Mouse (Mus musculus): ENCODE measurements around the gene Wdr13.
"Not testable (repeated sequence)": the region's sequence is repeated elsewhere in the genome, so short reads cannot be mapped to it uniquely, and the experiment has no call there.

The Wdr13 gene

DNA sequence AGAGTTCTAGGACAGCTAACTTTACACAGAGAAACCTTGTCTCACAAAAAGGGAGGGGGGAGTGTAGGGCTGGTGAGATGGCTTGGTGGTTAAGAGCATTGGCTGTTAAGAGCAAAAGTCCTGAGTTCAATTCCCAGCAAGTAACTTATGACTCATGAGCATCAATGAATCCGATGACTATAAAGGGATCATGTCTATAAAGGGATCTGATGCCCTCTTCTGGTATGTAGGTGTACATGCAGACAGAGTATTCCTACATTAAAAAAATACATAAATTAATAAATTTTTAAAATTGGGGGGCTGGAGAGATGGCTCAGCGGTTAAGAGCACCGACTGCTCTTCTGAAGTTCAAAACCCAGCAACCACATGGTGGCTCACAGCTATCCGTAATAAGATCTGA is 17.4 kb downstream of the Wdr13 start:
- no peak for DNase-seq (ENCODE audit: extremely low spot score, low read depth, low spot score)

DNA sequence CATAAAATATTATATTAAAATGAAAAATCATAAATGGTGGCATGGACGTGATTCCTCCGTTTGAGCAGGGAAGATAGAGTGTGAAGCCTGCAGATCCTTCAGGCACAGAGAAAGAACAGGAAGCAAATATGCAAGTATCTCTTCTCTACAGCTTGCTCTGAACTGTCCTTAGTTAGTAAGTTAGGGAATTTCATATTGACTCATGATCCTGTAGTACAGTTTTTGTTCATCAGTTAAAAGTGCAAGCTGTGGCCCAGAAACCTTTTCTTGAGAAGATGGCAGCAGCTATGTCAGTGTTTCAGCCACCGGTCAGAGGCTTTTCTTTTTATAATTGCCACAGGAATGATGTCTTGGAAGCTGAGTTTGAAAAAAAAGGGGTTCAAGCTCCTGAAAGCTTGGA is 27.7 kb downstream of the Wdr13 start:
- DNase-seq (ENCODE audit: extremely low spot score, low read depth, low spot score): no peak

DNA sequence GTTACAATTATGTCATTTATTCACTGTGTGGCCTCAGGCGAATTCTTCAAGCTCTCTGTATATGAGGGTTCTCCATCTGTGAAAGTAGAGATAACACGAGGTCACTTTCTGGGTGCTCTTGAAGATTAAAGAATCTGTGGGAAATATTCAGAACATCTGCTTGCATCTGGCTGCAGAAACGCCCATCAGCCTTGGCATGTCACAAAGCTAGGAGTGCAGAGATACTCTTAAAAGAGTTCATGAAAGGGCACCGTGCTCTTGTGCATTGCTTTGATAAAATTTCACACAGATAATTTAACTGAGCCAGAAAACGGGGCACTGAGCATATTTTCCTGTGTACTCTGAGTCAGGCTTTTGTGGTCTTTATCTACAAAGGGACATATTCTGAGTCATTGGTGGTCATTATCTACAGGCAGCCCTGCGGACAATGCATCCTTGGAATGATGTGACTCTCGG is 30.5 kb downstream of the Wdr13 start:
- DNase-seq (ENCODE audit: extremely low spot score, low read depth, low spot score): no peak

DNA sequence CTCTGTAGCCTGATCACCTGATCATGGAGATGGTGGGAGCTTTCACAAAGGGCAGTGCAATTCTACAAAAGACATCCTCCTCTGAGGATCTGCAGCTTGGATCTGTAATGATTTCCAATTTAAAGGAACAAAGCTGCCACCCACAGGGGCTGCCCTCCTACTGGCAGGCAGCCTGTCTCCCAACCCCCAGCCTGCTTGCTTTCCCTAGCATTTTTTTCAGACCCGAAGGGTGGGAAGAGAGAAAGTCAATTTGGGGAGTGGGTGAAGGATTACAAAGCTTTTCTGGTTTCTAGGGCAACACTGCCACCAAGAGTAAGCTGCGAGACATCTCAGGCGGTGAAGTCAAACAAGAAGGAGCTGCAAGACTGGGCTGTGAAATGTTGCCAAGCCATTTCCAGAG is 31.7 kb downstream of the Wdr13 start:
- DNase-seq (ENCODE audit: extremely low spot score, low read depth, low spot score): peak; percentile 61

DNA sequence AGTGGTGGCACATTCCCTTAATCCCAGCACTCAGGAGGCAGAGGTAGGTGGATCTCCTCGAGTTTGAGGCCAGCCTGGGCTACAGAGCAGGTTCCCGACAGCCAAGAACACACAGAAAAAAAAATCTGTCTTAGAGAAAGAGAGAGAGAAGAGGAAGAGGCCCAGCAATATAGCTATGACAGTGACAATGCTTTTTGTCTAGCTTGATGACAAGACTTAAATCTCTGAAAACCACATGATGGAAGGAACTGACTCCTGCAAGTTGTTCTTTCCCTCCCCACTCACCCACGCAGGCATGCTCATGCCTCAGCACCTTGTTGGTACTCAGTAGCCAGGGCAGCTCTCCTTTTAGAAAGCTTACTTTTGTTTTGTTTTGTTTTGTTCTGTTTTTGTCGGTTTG is 33.3 kb downstream of the Wdr13 start:
- no peak for DNase-seq (ENCODE audit: extremely low spot score, low read depth, low spot score)

DNA sequence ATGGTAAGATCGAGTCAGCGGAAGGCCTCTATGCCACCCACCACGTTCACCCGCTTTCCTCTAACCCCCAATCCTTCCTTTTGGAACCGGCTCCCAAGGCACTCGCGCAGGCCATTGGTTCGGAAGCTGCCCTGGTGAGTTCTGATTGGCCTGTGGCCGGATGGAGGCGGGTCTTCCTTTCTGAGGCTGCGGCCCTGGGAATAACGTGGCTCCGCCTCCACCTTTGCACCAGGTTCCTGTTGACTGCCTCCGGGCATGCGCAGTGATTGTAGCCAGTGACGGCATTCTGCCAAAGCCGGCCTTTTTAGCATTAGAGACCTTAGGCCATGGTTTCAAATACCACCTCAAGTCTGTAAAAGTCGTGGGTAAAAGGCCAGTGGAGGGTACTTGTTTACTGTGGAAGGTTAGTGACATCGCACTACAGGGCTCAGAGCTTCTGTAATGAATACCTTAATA is 35.9 kb downstream of the Wdr13 start:
- peak; percentile 77 for DNase-seq (ENCODE audit: extremely low spot score, low read depth, low spot score)

DNA sequence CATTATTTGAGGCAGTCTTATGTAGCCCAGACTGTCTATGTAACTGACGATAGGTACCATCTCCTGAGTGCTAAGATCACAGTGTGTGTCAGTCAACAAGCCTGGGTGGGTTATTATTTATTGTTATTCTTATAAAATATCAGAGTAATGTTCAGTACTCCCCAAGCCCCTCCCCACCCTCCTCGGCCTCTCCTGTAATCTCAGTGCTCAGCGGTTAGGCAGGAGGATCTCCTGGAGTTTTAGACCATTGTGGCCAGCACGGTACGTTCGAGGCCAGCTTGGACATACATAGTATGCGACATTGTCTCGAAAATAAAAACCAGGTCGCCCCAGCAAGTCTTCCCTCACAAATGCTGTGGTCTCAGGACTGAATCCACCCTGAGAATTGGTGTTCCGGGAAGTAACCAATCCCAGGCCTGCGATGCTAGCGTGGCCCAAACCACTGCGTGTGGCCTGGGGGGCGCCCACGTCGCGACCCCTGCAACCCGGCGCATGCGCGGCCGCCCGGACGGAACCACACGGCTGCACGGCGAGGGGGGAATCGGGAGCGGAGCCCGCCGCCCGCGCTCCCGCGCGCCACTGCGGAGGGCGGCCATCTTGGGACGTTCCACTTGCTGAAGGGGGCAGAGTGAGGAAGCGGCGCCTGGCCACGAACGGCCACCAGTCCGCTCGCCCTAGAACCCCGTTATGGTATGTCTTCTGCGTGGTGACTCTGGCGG is 36.5 kb downstream of the Wdr13 start:
- DNase-seq (ENCODE audit: extremely low spot score, low read depth, low spot score): not testable (repeated sequence)

DNA sequence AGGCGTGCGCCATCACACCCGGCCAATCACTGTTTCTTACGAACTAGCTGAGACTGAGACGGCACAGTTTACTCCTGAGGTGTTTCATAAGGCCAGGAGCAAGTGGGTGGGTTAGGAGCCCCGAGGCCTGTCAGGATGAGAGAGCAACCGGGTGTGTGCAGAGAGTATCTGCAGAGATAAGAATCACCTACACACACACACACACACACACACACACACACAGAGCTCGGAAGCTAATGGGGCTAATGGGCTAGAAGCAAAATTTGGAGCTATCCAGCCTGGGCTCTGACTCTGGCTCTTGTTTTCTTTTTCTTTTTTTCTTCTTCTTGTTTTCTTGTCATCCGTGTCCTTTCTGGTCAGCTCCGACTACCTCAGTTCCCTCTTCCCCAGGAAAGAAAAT is 37.1 kb downstream of the Wdr13 start:
- no peak for DNase-seq (ENCODE audit: extremely low spot score, low read depth, low spot score)

DNA sequence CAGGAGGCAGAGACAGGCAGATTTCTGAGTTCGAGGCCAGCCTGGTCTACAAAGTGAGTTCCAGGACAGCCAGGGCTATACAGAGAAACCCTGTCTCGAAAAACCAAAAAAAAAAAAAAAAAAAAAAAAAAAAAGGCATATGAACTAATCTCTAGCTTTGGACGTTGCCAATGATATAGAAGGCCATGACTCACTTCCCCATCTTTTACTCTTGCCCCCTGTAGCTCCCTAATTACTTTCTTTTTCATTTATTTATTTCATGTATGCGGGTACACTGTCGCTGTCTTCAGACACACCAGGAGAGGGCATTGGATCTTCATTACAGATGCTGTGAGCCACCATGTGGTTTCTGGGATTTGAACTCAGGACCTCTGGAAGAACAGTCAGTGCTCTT is 41.7 kb downstream of the Wdr13 start:
- not testable (repeated sequence) for DNase-seq (ENCODE audit: extremely low spot score, low read depth, low spot score)

DNA sequence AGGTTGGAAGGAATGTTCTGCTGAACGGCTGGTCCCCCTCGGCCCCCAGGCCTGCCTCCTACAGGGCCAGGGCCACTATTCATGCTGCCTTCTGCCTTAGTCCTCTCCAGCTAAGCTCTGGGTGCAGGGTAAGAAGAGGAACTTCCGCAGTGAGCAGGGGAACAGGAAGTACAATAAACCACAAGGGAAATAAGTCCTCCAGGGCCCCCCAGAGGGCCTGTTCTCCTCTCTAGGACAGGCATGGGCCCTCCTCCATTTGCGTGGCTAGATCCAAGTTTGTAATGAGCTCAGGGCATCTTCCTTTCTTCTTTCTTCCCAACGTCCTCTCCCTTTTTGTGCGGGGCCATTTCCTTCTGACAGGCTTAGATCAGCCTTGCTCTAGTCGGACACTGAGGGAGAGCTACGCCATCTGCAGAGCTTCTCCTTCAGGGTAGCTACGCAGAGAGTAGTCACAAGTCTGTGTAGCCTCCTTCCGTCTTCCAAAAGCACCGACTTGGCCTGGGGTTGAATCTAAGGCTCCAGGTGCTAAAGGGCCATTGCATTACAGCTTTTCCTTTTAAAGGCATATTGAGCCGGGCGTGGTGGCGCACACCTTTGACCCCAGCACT is 42.2 kb downstream of the Wdr13 start, which contains the start of gene Was:
TSS of gene Was (minus strand) at position 153 of the 608 bp plus-strand sequence.
- DNase-seq (ENCODE audit: extremely low spot score, low read depth, low spot score): no peak

DNA sequence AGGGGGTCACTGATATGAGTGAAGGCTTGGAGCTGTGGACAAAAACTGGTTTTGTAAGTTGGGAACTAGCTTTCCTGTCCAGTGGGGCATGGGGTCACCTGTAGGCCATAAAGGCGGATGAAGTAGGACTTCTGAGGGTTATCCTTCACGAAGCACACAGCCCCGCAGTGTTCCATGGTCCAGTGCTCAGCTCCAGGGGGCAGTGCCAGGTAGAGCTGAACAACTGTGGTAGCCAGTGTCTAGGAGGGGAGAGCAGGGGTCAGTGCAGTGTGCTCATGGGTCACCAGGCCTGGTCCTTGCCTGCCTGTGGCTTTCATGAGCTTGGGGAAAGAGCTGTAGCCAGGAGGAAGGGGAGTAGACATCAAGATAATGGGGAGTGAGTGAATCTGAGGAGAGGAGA is 42.9 kb downstream of the Wdr13 start:
- DNase-seq (ENCODE audit: extremely low spot score, low read depth, low spot score): no peak

DNA sequence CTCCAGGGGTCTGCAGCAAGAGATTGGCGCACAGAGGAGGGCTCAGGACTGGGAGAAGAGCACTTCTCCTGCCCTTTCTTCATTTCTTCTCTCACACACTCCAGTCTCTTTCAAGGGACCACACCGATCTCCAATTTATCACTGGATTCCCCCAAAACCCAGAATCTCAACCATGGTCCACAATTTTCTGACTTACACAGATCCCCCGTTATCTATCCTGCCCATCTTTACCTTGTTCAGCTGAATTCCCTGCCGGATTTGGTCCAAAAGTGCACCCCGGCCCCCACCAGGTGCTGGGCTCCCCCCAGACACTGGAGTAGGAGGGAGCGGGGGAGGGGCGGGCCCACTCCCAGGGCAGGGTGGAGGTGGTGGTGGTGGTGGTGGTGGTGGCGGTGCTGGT is 47.1 kb downstream of the Wdr13 start:
- DNase-seq (ENCODE audit: extremely low spot score, low read depth, low spot score): no peak

DNA sequence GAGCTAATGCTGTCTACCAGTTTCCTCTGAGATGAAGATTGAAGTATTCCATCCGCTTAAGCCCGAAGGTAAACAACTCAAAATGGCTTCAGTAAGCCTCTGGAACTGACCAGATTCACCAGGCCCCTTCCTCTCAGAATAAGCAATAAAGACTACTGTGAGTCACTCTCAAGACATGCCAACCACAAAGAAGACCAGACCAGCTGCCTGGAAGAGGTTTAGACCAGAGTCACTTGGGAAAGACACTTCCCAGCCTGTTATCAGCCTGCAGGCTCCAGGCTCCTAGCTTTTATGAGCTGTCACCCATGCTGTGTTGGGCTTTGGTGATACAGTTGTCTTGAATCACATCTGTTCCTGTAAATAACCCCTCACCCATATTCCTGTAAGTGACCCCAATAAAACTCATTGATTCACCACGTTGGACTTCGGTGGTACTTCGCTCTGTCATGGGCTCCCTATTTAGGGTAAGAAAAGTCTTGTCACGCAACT is 47.9 kb downstream of the Wdr13 start:
- DNase-seq (ENCODE audit: extremely low spot score, low read depth, low spot score): no peak

DNA sequence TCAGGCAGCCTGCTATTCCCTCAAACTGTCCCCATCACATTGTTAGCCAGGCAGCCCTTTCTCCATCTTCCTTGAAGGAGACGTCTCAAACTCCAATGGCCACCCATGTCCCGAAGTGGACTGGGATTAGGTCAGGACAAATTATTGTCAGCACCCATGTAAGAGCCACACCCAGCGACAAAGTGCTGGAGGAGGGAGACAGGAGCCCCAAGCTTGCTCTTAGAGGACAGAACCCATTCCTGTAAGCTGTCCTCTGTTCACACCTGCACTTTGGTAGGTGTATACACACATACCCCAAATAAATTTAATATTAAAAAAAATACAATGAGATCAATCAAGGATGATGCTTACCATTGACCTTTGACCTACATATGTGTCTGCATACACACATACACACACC is 57.6 kb downstream of the Wdr13 start:
- no peak for DNase-seq (ENCODE audit: extremely low spot score, low read depth, low spot score)

DNA sequence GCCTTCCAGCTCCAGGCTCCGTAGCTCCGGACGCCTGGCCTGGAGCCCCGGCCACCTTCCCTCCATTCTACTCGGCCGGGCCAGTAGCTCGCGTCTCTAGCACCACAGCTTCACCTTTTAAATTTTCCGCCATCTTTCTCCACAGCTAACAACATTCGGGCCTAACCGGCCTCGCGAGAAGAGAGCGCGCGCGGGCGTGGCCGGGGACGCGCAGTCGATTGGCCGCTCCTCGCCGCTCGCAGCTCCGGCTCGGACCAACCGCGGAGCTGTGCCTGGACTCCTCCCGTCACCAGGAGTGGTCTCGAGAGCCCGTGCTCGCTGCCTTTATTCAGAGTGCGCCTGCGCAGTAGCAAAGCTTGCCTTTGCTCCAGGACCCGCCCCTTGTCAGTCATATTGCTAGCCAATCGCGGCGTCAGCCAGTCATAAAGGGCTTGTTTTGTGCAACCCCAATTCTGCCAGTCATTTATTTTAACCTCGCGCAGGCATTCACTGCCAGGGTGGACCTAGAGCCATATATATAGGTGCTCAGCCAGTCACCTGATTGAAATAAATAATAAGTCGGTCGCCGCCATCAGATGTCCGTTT is 58.2 kb downstream of the Wdr13 start, which contains the start of gene Suv39h1:
TSS of gene Suv39h1 (minus strand) at position 331 of the 585 bp plus-strand sequence.
- peak; percentile 62 for DNase-seq (ENCODE audit: extremely low spot score, low read depth, low spot score)

DNA sequence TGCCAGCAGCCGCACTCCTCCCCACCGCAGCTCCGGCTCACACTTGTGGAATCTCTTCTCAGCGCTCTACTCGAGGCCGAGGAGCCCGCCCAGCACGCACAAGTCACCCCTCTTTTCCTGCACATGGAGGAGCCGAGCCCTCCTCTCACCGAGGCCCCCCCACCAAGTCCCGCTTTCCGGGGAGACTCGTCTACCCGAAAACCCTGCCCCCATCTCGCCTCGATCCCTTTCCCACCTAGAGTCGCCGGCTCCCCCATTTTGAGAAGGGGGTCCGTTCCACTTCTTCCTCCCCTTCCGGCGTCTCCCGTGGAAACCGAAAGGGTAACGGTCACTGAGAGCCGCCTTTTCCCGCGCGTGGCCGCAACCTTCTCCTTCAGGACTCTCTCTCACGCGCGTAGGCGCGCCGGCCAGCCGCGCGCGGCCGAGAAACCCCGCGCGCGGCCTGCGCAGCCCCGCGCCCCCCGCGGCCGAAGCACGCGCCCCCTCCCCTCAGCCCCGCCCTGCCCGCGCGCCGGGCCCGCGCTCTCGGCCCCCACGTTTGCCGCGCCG is 58.7 kb downstream of the Wdr13 start:
- no peak for DNase-seq (ENCODE audit: extremely low spot score, low read depth, low spot score)

Measured in hindlimb bud, embryonic 11.5 days (tissue).